Mouse (Mus musculus) neural tube, embryonic 14.5 days (tissue): ENCODE data around the gene Necap1. TPM values are rescaled to one million over a fixed set of nuclear protein-coding genes. Genes with fewer than 3 reads are reported as not detected.

Experiments
- ATAC-seq: fragments of 200-750 bp; cut with Nextera tagmentation; 2 replicates; pipeline ENCODE4 v1.8.0; 2017; ENCODE audit warnings: low read depth, mild to moderate bottlenecking, moderate TSS enrichment, moderate library complexity
- H3K27ac ChIP-seq: fragments of 300-500 bp; sonication (generic); 2 replicates; pipeline ENCODE4 v1.5.1; 2014; ENCODE audit warnings: low read depth, mild to moderate bottlenecking, control low read depth, low read length, moderate library complexity, mixed read lengths
- H3K27me3 ChIP-seq: fragments of 300-500 bp; sonication (generic); 2 replicates; pipeline ENCODE4 v1.6.1; 2014; ENCODE audit warnings: low read length; ENCODE audit not compliant: control insufficient read depth, insufficient read depth
- H3K36me3 ChIP-seq: fragments of 300-500 bp; sonication (generic); 2 replicates; pipeline ENCODE4 v1.6.1; 2014; ENCODE audit warnings: low read length, mixed read lengths; ENCODE audit not compliant: control insufficient read depth, insufficient read depth
- H3K4me1 ChIP-seq: fragments of 300-500 bp; sonication (generic); 2 replicates; pipeline ENCODE4 v1.6.1; 2014; ENCODE audit warnings: low read length; ENCODE audit not compliant: control insufficient read depth, insufficient read depth
- H3K4me2 ChIP-seq: fragments of 300-500 bp; sonication (generic); 2 replicates; pipeline ENCODE4 v1.6.1; 2014; ENCODE audit warnings: mild to moderate bottlenecking, low read depth, low read length, control low read depth
- H3K4me3 ChIP-seq: fragments of 300-500 bp; sonication (generic); 2 replicates; pipeline ENCODE4 v1.5.1; 2014; ENCODE audit warnings: low read depth, low read length, control low read depth, mixed read lengths
- H3K9ac ChIP-seq: fragments of 300-500 bp; sonication (generic); replicated peaks from 2 replicates; pipeline ENCODE4 v1.6.1; 2014; ENCODE audit warnings: low read depth, mild to moderate bottlenecking, control low read depth, low read length, mixed read lengths
- H3K9me3 ChIP-seq: fragments of 300-500 bp; sonication (generic); 2 replicates; pipeline ENCODE4 v1.6.1; 2016; ENCODE audit warnings: low read length; ENCODE audit not compliant: control insufficient read depth
- WGBS: fragments of 180-500 bp; shearing (Covaris S2); extraction: QIAGEN DNeasy Blood & Tissue Kit; methylation state at CpG from one replicate; pipeline ENCODE4 v1.1.7; 2014; 5-methylcytosine and 5-hydroxymethylcytosine counted together
- polyA plus RNA-seq: library from polyadenylated mRNA; unstranded; fragments of >200 nt; fragmentation: Nextera tagmentation; extraction: Ambion mirVana; gene quantifications from 2 replicates; pipeline ENCODE4 v1.2.1, GENCODE M21; 2014

Necap1 gene
- polyA plus RNA-seq, 1 experiment from 2014 or later: 177 TPM

DNA sequence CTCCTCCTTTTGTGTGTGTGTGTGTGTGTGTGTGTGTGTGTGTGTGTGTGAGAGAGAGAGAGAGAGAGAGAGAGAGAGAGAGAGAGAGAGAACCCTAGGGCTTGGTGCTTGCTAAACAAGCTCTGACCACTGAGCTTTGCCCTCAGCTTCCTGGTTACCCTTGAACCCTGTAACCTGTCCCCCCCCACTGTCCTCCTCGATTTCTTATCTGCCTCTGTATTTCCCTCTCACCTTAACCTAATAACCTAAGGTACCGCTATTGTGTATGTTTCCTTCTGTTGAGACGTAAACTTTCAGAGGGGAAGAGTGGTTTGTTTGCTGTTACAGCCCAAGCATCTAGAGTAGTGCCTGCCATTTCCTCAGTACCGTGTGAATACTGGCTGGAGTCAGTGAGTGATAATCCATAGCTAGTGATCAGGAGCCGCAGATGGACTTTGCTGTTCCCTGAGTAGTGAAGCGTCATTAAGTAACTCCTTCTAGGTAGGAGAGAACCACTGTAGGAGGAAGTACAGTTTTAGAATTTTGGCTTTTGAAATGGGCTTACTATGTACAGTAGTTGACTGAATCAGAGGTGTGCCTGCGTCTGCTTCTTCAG, 5.0 kb downstream of the Necap1 start:
- no peak for ATAC-seq
- H3K27ac ChIP-seq: no peak overlapping the region
- WGBS: 95% methylated on average over 7 of the region's 7 CpGs
- H3K9ac ChIP-seq: no peak overlapping the region
- peaks cover 36% of the 10 kb centered on the region for H3K36me3 ChIP-seq
- H3K4me3 ChIP-seq: no peak overlapping the region
- H3K27me3 ChIP-seq: no peaks in the 10 kb centered on the region
- H3K4me1 ChIP-seq: peaks cover 8% of the 10 kb centered on the region
- H3K4me2 ChIP-seq: no peak overlapping the region
- H3K9me3 ChIP-seq: no peaks in the 10 kb centered on the region

GRCm38 (mm10) chr6:122879781-122880505, 5.7 kb downstream of the Necap1 start:
- no peaks in the 10 kb centered on the region for H3K27me3 ChIP-seq
- H3K4me1 ChIP-seq: peaks cover 8% of the 10 kb centered on the region
- H3K27ac ChIP-seq: no peak overlapping the region
- no peak overlapping the region for H3K4me3 ChIP-seq
- H3K9me3 ChIP-seq: no peaks in the 10 kb centered on the region
- 96% methylated on average over 7 of the region's 7 CpGs for WGBS
- no peak overlapping the region for H3K4me2 ChIP-seq
- H3K36me3 ChIP-seq: peaks cover 41% of the 10 kb centered on the region
- ATAC-seq: no peak
- no peak overlapping the region for H3K9ac ChIP-seq

- no peaks in the 10 kb centered on the region for H3K9me3 ChIP-seq
- H3K27ac ChIP-seq: no peak overlapping the region
- no peak overlapping the region for H3K9ac ChIP-seq
- H3K27me3 ChIP-seq: no peaks in the 10 kb centered on the region
- no peak overlapping the region for H3K4me3 ChIP-seq
- ATAC-seq: no peak
- H3K4me1 ChIP-seq: no peaks in the 10 kb centered on the region
- H3K4me2 ChIP-seq: no peak overlapping the region
- H3K36me3 ChIP-seq: peaks cover 52% of the 10 kb centered on the region
- 97% methylated on average over 12 of the region's 12 CpGs for WGBS
Measured at GRCm38 (mm10) chr6:122881287-122881686, 7.0 kb downstream of the Necap1 start.

DNA sequence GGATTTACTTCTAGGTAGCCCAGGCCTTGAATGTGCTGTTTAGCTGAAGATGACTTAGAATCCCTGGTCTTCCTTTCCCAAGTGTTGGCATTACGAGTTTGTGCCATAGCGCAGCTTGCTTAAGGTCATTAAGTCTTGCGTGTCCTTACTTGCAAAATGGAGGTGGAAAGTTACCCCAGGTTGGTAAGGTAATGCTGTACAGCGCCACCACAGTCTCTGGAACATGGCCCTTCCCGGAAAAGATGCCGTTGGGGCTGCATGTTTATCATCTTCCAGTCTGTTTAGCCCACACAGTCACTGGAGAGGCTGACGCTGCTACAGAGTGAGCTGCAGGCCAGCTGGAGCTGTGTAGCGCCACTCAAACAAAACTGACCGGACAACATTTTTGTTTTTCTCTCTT, 9.3 kb downstream of the Necap1 start:
- no peaks in the 10 kb centered on the region for H3K27me3 ChIP-seq
- no peak for ATAC-seq
- no peak overlapping the region for H3K9ac ChIP-seq
- no peak overlapping the region for H3K27ac ChIP-seq
- H3K4me3 ChIP-seq: no peak overlapping the region
- WGBS: 97% methylated on average over 9 of the region's 9 CpGs
- no peak overlapping the region for H3K4me2 ChIP-seq
- no peaks in the 10 kb centered on the region for H3K9me3 ChIP-seq
- H3K36me3 ChIP-seq: peaks cover 75% of the 10 kb centered on the region
- H3K4me1 ChIP-seq: no peaks in the 10 kb centered on the region

DNA sequence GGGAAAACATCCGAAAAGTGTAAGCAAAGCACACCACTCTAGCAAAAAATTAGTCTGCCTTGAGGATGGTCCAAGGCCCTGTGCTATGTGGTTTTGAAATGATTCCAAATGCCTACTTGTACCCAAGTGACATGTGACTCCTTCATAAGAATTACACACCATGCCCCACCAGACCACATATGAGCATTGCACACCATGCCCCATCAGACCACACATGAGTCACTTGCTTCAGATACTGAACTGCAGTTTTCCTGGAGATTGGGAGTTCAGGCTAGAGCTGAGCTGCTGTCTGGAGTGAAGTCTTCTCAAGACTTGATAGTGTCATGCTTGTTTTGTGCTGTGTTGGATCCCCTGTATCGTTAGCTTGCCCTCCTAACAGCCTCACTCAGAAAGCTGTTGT, 15.3 kb downstream of the Necap1 start:
- H3K9ac ChIP-seq: no peak overlapping the region
- peaks cover 42% of the 10 kb centered on the region for H3K36me3 ChIP-seq
- H3K4me1 ChIP-seq: no peaks in the 10 kb centered on the region
- no peak overlapping the region for H3K4me2 ChIP-seq
- H3K27ac ChIP-seq: no peak overlapping the region
- H3K4me3 ChIP-seq: no peak overlapping the region
- no peak for ATAC-seq
- no peaks in the 10 kb centered on the region for H3K9me3 ChIP-seq
- H3K27me3 ChIP-seq: no peaks in the 10 kb centered on the region
- WGBS: 93% methylated on average over 2 of the region's 2 CpGs

DNA sequence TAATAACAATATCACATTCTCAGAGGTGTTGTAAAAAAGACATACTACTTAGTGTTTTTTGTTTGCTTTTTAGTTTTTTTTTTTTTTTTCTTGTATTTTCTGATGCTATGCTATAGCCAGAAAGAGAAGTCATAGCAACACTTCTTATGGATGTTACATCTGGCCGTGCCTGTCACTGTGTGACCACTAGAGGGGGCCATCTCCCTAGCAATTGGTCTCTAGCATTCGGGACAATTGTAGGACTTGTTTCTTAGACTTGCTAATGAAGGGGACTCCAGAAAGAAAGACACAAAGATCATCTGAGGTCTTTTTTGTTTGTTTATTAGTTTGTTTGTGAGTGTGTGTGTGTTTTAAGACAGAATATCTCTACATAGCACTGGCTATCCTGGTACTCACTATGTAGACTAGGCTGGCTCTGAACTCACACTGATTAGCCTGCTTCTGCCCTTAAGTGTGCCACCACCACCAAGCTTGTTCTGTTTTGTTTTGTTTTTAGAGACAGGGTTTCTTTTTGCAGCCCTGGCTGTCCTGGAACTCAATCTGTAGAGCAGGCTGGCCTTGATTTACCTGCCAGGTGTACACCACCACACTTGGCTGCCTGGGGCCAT, 18.3 kb downstream of the Necap1 start:
- Histone ChIP-seq H3K4me3 (no peak overlapping the region), H3K4me2 (no peak overlapping the region), H3K27me3 (no peaks in the 10 kb centered on the region), H3K4me1 (no peaks in the 10 kb centered on the region), H3K9ac (no peak overlapping the region), H3K9me3 (no peaks in the 10 kb centered on the region), H3K36me3 (peaks cover 17% of the 10 kb centered on the region), H3K27ac (no peak overlapping the region)
- ATAC-seq: peak; percentile 66; the same call in 1 of the 2 replicates
- 8% methylated on average over 2 of the region's 2 CpGs for WGBS

DNA sequence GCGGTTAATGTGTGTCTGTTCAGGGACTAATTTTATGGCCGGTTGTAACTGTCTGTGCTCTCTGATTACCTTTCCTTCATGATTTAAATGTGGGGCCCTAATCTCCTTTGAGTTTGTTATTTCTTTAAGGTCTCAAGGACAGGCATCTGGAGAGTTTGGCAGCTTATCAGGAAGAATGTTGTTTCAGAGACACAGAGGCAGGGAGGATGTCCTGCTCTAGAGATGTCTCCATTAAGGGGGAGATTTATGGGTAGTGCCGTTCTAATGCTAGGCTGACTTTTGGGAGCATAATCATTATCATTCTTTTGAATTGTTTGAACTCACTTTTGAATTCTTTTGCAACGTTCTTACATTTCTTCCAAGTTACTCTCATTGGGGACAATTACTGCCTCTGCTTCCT, 45.6 kb downstream of the Necap1 start:
- 36% methylated on average over 4 of the region's 4 CpGs for WGBS
- Histone ChIP-seq H3K4me1 (no peaks in the 10 kb centered on the region), H3K4me2 (no peak overlapping the region), H3K36me3 (no peaks in the 10 kb centered on the region), H3K4me3 (no peak overlapping the region), H3K9ac (no peak overlapping the region), H3K9me3 (no peaks in the 10 kb centered on the region), H3K27ac (no peak overlapping the region), H3K27me3 (no peaks in the 10 kb centered on the region)
- no peak for ATAC-seq

- no peaks in the 10 kb centered on the region for H3K9me3 ChIP-seq
- H3K27ac ChIP-seq: no peak within 1 kb of the TSS
- no peak within 1 kb of the TSS for H3K4me2 ChIP-seq
- no peak within 1 kb of the TSS for H3K9ac ChIP-seq
- 76% methylated on average over 4 of the region's 4 CpGs for WGBS
- no peaks in the 10 kb centered on the region for H3K36me3 ChIP-seq
- no peaks in the 10 kb centered on the region for H3K27me3 ChIP-seq
- H3K4me1 ChIP-seq: no peaks in the 10 kb centered on the region
- ATAC-seq: no peak
- no peak within 1 kb of the TSS for H3K4me3 ChIP-seq
Measured at GRCm38 (mm10) chr6:122921451-122921850, 47.2 kb downstream of the Necap1 start, which contains the start of gene Clec4a1. TSS of gene Clec4a1 (plus strand) at chr6:122921848.

- WGBS: 89% methylated on average over 3 of the region's 3 CpGs
- H3K9ac ChIP-seq: no peak overlapping the region
- no peak overlapping the region for H3K4me3 ChIP-seq
- no peak overlapping the region for H3K27ac ChIP-seq
- no peaks in the 10 kb centered on the region for H3K27me3 ChIP-seq
- no peak overlapping the region for H3K4me2 ChIP-seq
- no peaks in the 10 kb centered on the region for H3K36me3 ChIP-seq
- no peaks in the 10 kb centered on the region for H3K4me1 ChIP-seq
- no peaks in the 10 kb centered on the region for H3K9me3 ChIP-seq
- ATAC-seq: no peak
Measured at GRCm38 (mm10) chr6:122934845-122935244, 60.6 kb downstream of the Necap1 start.
